Mouse (Mus musculus) layer of hippocampus, adult 18-20 months (tissue): ENCODE data around the gene Mdm2. TPM values are rescaled to one million over a fixed set of nuclear protein-coding genes. Genes with fewer than 3 reads are reported as not detected.
A peak's percentile ranks its signal among the peaks of the same experiment; 100 is the strongest.
"Not testable (repeated sequence)": the region's sequence is repeated elsewhere in the genome, so short reads cannot be mapped to it uniquely, and the experiment has no call there.

Source experiments
- DNase-seq, 2 experiments: peaks; one replicate each; pipeline ENCODE4 v3.0.0; 2022; ENCODE audit warnings: low spot score in 2 of 2
- total RNA-seq, 2 experiments: library from RNA; stranded (reverse); gene quantifications; 2 replicates each; pipeline ENCODE4 v1.2.3; 2021

Mdm2 gene
- total RNA-seq, 2 experiments from 2014 or later: 54.3 to 61.9 TPM

DNA sequence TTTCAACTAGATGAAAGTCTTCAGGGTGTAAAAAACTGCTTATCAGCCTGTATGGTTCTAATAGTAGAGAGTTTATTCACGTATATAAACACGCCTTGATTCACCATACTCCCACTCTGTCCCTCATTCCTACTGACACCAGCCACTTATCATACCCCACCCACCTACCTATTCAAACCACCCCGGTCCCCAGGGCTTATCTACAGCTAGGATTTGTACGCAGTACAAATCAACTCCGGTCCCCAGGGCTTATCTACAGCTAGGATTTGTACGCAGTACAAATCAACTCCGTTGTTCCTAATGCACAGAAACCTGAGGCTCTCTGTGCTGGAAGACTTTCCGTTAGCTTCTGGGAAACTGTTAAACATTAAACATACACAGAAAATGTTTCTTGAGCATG is 23.1 kb upstream of the Mdm2 start:
- DNase-seq: not testable (repeated sequence)

DNA sequence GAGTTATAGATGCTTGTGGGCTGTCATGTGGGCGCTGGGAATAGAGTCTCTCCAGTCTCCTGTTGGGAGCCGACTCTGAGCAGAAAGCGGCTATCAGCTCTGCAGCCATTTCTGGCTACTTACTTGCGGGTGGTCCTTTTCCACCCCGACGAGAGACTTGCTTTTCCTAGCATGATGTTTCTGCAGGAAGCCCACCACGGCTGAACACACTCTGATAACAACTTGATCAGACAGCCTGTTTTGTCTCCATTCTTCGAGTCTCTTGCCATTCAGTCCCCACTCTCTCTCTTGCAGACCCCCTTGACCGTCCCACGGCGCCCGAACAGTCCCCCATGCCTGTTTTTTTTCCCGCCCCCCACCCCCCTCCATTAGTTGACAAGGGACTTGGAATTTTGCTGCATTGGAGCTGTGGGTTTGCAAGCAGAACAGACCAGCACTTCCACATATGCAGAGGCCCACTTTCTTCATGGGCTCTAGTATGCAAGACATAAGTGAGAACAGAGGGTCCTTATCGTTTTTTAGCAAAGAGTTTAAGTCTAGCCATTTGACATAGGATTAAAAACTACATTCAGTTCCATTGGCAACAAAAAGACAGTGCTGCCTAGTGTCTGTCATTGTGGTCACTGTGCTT is 22.5 kb upstream of the Mdm2 start:
- DNase-seq: no peak

DNA sequence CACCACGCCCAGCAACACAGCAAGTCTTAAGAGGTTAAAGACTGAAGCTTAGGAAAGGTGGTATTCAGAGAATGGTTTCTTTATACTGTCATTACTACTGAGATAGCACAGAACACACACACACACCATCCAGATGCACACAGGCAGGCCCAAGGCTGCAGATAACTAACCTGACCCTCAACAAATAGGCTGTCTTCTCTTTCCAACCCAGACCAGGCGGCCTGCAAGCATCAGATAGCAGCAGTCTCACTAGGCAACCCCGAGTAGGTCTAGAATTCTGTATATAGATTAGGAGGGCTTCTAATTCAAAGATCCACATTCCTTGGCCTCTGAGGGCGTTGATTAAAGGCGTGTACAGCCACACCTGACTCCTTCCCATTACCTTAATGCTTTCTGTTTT is 21.6 kb upstream of the Mdm2 start:
- DNase-seq: no peak

DNA sequence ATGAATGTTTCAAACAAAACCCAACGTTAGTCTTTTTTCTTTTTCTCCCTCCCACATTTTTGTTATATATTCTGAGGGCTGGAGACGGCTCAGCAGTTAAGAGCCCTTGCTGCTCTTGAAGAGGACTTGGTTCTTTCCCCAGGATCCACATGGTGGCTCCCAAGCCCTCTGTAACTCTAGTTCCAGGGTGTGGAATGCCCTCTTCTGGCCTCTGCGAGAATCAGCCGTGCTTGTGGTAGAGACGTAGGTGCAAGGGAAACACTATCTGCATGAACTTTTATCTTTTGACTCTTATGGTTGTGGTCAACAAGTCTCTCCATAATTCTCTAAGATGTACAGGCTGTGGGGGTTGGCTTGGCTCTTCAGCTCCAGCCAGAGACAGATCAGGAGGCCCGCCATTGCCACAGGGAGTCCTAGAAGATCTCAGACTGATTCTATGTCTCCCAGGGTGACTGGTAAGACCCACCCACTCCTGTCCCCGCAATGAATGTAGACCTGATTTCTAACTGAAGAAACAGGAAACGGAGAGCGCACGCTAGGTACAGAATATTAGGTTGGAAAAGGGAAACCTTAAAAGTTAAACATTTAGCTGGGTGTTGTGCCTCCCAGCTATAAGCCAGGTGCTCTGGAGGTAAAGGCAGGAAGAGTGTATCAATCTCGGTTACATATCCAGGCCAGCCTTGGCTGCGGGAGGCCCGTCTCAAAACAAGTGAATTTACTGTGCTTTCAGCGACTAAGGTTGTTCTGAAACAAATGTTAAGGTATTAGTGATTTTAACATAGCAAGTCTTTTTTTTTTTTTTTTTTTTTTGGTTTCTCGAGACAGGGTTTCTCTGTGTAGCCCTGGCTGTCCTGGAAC is 20.9 kb upstream of the Mdm2 start:
- peak in 1 of 2 experiments; percentile 67 for DNase-seq

DNA sequence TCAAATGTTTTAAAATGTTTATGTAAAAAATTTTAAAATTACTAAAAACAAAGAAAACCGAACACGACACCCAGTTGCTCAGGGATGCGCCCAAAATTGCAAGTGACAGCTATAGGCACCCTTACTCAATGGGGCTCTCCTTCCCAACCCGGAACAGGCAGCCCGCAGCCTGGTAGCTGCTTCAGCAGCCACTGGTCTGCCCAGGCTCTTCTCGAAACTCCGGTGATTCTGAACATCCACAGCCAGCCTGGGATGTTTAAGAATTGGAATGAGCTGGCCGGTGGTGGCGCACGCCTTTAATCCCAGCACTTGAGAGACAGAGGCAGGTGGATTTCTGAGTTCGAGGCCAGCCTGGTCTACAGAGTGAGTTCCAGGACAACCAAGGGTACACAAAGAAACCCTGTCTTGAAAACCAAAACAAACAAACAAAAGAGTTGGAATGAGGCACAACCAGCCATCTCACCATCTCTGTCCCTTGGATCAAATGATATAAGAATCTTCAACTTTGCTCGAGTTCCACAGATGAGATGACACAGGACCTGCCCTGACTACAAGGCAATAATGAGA is 20.2 kb upstream of the Mdm2 start:
- DNase-seq: no peak

DNA sequence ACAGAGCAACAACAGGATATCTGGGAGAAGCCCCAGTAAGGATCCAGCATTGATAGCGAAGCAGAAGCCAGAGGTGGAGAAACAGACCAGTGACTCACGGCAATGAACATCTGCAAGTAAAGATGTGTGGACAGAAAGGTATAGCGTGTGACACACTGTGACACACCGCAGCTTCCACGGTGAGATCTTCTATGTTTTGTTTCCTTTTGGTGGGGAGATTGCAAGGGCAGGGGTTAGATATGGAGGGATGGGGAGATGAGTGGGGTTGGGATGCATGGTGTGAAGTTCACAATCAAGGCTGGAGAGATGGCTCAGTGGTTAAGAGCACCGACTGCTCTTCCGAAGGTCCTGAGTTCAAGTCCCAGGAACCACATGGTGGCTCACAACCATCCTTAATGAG is 19.6 kb upstream of the Mdm2 start:
- no peak for DNase-seq

DNA sequence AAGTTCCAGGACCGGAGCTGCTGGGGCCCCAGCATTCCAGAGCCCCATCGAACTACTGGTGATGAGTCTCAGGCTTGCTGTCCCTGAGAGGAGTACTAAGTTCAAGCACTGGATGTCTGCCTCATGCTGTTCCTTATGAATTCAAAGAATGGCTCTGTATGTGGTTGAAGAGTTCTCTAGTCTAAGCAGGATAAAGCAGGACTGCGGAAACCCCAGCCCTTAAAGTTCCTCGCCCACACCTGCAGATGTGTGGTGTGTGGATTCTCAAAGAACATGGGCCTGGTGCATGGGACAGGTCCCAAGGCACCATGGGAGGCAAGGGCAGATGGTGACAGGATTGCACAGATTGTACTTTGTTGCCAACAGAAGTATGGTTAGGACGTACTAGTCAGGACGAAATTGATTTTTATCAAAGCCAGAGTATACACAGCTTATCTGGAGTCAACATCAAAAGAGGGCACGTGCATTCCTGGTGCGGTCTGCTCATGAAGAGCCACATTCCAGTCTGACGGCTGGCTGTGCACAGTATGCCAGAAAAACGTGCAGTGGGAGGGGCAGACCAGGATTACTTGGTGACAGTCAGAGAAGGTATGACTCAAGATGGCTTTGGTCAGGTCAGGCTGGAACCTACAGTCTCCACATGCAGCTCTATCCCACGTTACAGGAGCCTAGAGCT is 18.7 kb upstream of the Mdm2 start:
- peak in 1 of 2 experiments; percentile 50 for DNase-seq

GRCm38 (mm10) chr10:117728574-117728973 is 18.0 kb upstream of the Mdm2 start:
- DNase-seq: no peak

GRCm38 (mm10) chr10:117727518-117728110 is 17.1 kb upstream of the Mdm2 start:
- no peak for DNase-seq

- DNase-seq: no peak
Observed at GRCm38 (mm10) chr10:117726888-117727385, 16.4 kb upstream of the Mdm2 start.

DNA sequence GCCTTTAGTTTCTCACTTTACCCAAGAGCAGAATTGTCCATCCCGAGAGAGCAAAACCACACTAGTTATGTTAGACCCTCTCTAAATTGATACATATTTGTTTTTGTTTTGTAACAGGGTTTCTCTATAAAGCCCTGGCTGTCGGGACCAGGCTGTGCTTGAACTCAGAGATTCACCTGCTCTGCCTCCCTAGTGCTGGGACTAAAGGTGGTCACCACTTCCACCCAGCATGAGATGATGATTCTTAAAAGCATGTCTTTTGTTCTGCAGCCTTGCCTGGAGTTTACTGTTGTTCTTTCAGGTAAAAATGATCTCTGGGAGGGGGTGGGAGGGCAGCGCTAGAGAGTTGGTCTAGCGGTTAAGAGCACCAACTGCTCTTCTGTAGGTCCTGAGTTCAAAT is 15.8 kb upstream of the Mdm2 start:
- no peak for DNase-seq

DNA sequence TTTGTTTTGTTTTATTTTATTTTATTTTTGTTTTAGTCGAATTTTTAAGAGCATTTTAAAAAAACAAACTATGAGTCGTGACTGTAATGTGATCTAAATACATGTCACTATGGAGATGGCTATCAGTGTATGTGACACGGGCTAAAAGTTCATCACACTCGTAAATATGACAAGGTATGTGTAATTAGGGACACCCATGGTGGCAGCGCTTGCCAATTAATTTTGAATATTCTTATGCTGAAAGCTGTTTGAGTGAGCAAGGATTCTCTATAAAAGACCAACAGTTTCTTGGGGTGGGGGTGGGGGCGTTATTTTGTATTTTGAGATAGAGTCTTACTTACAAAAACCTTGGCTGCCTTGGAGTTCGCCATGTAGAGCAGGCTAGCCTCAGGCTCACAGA is 15.1 kb upstream of the Mdm2 start:
- DNase-seq: no peak

- no peak for DNase-seq
Observed at GRCm38 (mm10) chr10:117724804-117725361, 14.3 kb upstream of the Mdm2 start.

DNA sequence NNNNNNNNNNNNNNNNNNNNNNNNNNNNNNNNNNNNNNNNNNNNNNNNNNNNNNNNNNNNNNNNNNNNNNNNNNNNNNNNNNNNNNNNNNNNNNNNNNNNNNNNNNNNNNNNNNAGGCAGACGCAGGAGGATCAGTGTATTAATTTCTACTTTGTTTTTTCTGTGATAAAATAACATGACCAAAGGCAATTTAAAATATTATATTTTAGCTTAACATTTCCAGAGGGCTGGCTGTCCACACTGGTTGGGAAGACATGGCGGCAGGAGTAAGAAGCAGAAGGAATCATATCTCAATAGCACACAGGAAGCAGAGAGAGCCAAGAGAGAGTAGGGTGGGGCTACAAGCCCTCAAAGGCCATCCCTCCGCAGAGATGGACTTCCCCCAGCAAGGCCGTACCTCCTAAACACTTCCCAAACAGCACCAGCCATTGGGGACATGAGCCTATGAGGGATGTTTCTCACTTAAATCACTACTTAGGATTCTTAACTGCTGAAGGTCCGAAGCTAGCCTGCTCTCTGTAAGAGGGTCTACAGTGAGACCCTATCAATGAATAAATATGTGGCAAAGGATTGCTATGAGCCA is 13.7 kb upstream of the Mdm2 start:
- no peak for DNase-seq

DNA sequence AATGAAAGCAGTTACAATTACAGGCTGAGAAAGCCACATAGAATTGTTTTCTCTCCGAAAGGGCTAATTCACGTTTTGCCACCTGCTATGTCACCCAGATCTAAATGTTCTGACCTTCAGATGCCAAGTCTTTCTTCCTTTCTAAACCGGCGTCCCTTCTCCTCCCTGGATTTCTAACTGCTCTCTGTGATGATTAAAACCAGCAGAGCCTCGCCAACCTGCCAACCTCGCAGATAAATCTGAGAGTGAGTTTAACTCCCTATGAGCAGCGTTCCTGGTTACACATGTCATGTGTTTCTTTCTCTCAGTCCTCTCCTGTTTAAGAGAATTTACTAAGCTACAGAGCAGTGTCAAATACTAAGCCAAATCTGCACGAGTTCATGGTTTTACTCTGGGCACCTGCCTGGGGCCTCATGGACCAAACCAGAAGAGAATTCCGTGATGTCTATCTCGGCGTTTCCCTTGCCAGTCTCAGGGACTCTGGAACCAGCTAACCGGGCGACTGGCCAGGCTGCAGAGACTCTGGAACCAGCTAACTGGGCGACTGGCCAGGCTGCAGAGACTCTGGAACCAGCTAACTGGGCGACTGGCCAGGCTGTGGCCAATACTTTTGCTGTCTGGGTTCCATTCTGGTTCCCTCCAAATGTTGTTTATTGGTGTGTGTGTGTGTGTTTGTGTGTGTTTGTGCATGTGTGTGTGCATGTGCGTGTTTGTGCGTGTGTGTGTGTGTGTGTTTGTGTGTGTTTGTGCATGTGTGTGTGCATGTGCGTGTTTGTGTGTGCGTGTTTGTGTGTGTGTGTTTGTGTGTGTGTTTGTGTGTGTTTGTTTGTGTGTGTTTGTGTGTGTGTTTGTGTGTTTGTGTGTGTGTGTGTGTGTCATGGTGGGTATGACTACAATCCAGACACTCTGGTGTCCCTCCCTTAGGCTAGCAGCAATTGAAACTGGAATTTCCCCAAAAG is 7.9 kb upstream of the Mdm2 start:
- peak; percentile 13 to 45 for DNase-seq

DNA sequence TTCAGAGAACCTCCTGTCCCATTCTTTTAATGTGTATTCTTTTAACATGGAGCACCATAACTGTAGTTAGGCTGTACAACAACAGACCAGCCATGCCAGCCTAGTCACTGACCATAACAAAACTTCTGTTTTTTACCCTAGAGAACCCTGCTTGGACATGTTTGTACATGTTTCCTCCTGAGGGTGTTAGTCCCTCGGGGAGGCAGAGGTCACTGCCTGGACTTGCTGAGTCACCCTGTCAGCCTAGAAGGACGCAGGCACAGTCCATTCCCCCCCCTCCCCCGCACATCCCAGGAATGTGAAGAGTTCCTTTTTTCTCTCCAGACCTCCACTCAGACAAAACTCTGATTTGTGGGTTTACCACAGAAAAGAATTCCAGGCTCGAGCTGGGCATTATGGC is 7.0 kb upstream of the Mdm2 start:
- DNase-seq: no peak

- no peak for DNase-seq
Observed at GRCm38 (mm10) chr10:117716686-117717085, 6.1 kb upstream of the Mdm2 start.

DNA sequence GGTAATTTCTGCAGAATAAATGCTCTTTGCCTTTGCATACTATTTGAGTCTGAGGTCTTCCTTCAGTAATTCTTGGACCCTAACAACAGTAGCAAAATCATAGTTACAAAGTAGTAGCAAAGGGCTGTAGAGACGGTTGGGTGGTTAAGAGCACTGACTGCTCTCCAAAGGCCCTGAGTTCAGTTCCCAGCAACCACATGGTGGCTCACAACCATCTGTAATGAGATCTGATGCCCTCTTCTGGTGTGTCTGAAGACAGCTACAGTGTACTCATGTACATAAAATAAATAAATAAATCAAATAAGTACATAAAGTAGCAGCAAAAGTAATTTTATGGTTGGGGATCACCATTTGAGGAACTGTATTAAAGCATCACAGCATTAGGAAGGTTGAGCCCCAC is 5.1 kb upstream of the Mdm2 start:
- DNase-seq: not testable (repeated sequence)

DNA sequence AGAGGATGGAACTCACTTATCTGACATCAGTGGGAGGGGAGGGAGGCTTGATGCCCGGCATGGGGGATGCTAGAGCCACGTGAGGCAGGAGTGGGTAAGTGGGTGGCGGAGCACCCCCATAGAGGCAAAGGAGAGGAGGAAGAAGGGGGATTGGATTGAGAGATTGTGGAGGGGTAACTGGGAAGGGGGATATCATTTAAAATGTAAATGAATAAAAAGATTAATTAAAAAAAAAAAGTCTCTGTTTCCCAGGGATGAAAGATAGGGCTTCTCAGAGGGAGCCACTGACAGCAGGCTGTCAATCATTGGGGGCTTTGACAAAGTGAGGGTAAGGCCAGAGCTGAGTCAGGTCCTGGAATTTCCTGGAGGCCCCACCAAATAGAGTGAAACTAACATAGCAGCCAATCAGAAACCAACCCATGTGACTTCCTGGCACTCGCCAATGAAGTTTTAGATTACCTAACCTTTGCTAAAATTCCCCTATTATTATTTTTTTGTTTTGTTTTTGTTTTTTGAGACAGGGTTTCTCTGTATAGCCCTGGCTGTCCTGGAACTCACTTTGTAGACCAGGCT is 4.5 kb upstream of the Mdm2 start:
- no peak for DNase-seq
